Mouse (Mus musculus) neural tube, embryonic 13.5 days (tissue): ENCODE measurements around the gene Cdh13. TPM values are rescaled to one million over a fixed set of nuclear protein-coding genes. Genes with fewer than 3 reads are reported as not detected.

ENCODE experiments used
- ATAC-seq: fragments of 200-750 bp; cut with Nextera tagmentation; 2 replicates; pipeline ENCODE4 v1.8.0; 2017; ENCODE audit warnings: low read depth, mild to moderate bottlenecking, moderate TSS enrichment, moderate library complexity
- H3K27ac ChIP-seq: fragments of 300-500 bp; sonication (generic); replicated peaks from 2 replicates; pipeline ENCODE4 v1.5.1; 2015; ENCODE audit warnings: moderate library complexity, mild to moderate bottlenecking, inconsistent platforms
- H3K27me3 ChIP-seq: fragments of 300-500 bp; sonication (generic); 2 replicates; pipeline ENCODE4 v1.6.1; 2015; ENCODE audit warnings: mild to moderate bottlenecking, inconsistent platforms
- H3K36me3 ChIP-seq: fragments of 300-500 bp; sonication (generic); 2 replicates; pipeline ENCODE4 v1.6.1; 2015; ENCODE audit warnings: mild to moderate bottlenecking, inconsistent platforms
- H3K4me1 ChIP-seq: fragments of 300-500 bp; sonication (generic); replicated peaks from 2 replicates; pipeline ENCODE4 v1.6.1; 2015; ENCODE audit warnings: inconsistent platforms
- H3K4me2 ChIP-seq: fragments of 300-500 bp; sonication (generic); 2 replicates; pipeline ENCODE4 v1.6.1; 2015; ENCODE audit warnings: inconsistent platforms, mild to moderate bottlenecking, moderate library complexity
- H3K4me3 ChIP-seq: fragments of 300-500 bp; sonication (generic); 2 replicates; pipeline ENCODE4 v1.5.1; 2015; ENCODE audit warnings: mild to moderate bottlenecking, inconsistent platforms
- H3K9ac ChIP-seq: fragments of 300-500 bp; sonication (generic); 2 replicates; pipeline ENCODE4 v1.6.1; 2015; ENCODE audit warnings: moderate library complexity, mild to moderate bottlenecking, inconsistent platforms
- H3K9me3 ChIP-seq: fragments of 300-500 bp; sonication (generic); 2 replicates; pipeline ENCODE4 v1.6.1; 2016; ENCODE audit warnings: inconsistent platforms
- WGBS: fragments of 180-500 bp; shearing (Covaris S2); methylation state at CpG from one replicate; pipeline ENCODE4 v1.1.7; 2015; 5-methylcytosine and 5-hydroxymethylcytosine counted together
- polyA plus RNA-seq: library from polyadenylated mRNA; unstranded; fragments of >200 nt; fragmentation: Nextera tagmentation; extraction: Ambion mirVana; gene quantifications from 2 replicates; pipeline ENCODE4 v1.2.1, GENCODE M21; 2015

Cdh13 gene
- polyA plus RNA-seq, 1 experiment from 2014 or later, result 69.8 TPM

DNA sequence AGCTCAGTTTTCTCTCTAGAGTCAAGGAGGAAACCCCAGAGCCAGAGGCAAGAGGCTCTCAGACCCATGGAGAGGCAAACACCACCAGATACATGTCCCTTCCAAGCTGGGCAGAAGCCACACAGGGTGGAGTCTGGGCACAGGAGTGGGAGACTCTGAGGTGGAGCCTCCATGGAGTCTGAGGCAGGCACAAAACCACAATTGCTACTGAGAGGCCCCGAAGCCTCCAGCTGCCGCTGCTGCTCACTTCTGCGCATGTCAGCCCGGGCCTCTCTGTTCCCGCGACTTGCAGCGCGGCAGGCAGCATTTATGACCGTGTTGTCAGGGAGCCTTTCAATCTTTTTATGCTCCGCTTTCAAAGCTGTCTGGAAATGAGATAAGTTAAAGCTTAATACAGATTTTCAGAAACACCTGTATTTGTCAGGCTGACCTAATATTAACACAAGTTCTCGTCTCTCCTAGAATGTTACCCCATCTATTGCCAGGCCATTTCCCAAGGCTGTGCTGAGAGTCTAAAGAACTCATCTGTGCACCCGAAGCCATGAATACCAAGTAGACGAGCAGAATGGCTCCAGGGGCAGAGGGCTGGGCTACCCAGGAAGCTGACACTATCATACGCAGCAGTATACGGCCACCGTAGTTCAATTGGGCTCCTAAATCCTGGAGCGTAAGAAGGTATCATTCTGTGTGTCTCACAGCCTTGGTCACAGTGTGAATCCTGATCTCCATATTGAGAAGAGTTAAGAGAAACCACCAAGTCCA is 30.1 kb downstream of the Cdh13 start:
- Histone ChIP-seq H3K4me2 (peak overlapping the region; percentile 45), H3K9me3 (no peaks in the 10 kb centered on the region), H3K27me3 (0 out of 2 replicates have a peak, but pooled peaks cover 3% of the 10 kb centered on the region), H3K36me3 (no peaks in the 10 kb centered on the region), H3K9ac (peak overlapping the region; percentile 55), H3K4me1 (peaks cover 59% of the 10 kb centered on the region), H3K27ac (peak overlapping the region; percentile 84), H3K4me3 (0 out of 2 replicates have a peak overlapping the region, but pooled peaks have one; percentile 3)
- ATAC-seq, result peak; percentile 76
- WGBS, result 14% methylated on average over 17 of the region's 17 CpGs

DNA sequence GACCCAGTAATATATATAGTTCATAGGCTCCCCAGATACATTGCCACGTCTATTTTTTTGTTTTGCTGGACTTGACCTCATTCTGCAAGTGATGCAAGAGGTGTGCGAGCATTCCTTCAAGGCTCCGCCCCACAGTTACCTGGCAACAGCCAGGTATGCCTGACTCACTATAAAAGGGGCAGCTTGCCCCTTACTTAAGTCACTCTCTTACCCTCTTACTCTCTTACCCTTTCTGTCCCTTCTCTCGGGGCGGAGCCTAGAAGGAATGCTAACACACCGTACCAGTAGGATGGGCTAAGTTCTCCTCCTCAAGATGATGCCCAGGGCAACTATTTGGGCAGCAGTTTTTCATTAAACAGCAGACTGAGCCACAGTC is 30.6 kb downstream of the Cdh13 start:
- H3K4me1 ChIP-seq, result peaks cover 53% of the 10 kb centered on the region
- peak overlapping the region; percentile 45 for H3K4me2 ChIP-seq
- H3K27ac ChIP-seq, result peak overlapping the region; percentile 84
- H3K9me3 ChIP-seq, result no peaks in the 10 kb centered on the region
- no peak overlapping the region for H3K4me3 ChIP-seq
- no peaks in the 10 kb centered on the region for H3K36me3 ChIP-seq
- H3K9ac ChIP-seq, result peak overlapping the region; percentile 51; the same call in 1 of the 2 replicates
- 0 out of 2 replicates have a peak, but pooled peaks cover 3% of the 10 kb centered on the region for H3K27me3 ChIP-seq
- no peak for ATAC-seq
- WGBS, result 84% methylated on average over 6 of the region's 6 CpGs

GRCm38 (mm10) chr8:118314932-118315331 is 31.4 kb downstream of the Cdh13 start:
- Histone ChIP-seq H3K4me1 (peaks cover 46% of the 10 kb centered on the region), H3K4me2 (no peak overlapping the region), H3K36me3 (no peaks in the 10 kb centered on the region), H3K4me3 (no peak overlapping the region), H3K27me3 (0 out of 2 replicates have a peak, but pooled peaks cover 3% of the 10 kb centered on the region), H3K9me3 (no peaks in the 10 kb centered on the region), H3K27ac (no peak overlapping the region), H3K9ac (no peak overlapping the region)
- WGBS, result 91% methylated on average over 7 of the region's 7 CpGs
- ATAC-seq, result no peak

GRCm38 (mm10) chr8:118316440-118316839 is 32.9 kb downstream of the Cdh13 start:
- Histone ChIP-seq H3K36me3 (no peaks in the 10 kb centered on the region), H3K27me3 (0 out of 2 replicates have a peak, but pooled peaks cover 3% of the 10 kb centered on the region), H3K4me3 (no peak overlapping the region), H3K9me3 (no peaks in the 10 kb centered on the region), H3K27ac (no peak overlapping the region; the same call in 1 of the 2 replicates), H3K9ac (no peak overlapping the region), H3K4me1 (peaks cover 37% of the 10 kb centered on the region), H3K4me2 (no peak overlapping the region)
- WGBS, result 70% methylated on average over 12 of the region's 12 CpGs
- ATAC-seq, result no peak

DNA sequence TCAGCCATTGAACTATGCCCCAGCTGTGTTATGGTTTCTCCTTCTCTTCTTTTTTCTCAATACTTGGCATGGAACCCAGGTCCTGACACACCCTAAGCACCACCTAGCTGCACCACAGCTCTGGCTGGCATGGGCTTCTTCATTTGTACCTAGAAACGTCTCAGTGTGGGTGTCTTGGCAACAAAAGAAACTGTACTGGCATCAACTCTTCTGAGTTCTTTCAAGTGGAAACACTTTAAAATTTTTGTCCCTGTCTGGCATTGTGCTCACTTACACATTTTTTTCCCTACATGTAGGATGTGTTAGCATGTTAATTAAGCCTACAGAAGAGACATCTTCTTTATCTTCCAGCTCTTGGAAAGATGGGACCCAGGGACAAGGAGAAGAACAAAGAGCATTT is 37.0 kb downstream of the Cdh13 start:
- H3K4me2 ChIP-seq, result no peak overlapping the region
- H3K27ac ChIP-seq, result no peak overlapping the region
- no peak for ATAC-seq
- no peak overlapping the region for H3K9ac ChIP-seq
- H3K4me1 ChIP-seq, result peaks cover 7% of the 10 kb centered on the region
- H3K36me3 ChIP-seq, result no peaks in the 10 kb centered on the region
- H3K27me3 ChIP-seq, result no peaks in the 10 kb centered on the region
- H3K4me3 ChIP-seq, result no peak overlapping the region
- no peaks in the 10 kb centered on the region for H3K9me3 ChIP-seq
- 79% methylated on average over 1 of the region's 1 CpGs for WGBS

DNA sequence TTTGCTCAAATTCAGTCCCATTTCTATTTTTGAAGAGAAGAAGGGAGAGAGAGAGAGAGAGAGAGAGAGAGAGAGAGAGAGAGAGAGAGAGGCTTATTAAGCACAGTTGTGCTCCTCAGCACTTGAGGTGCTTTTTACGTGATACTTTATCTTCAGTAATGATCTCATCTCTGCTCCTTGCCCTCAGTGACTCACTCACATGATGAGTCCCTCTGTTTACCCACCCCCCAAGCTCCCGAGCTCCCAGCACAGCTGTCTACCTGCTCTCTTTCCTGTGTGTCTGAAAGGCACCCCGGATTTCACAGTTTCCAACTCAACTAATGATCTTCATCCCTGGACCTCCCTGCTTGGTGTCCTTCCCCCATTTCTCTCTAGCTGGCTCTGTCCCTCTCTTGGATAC is 39.9 kb downstream of the Cdh13 start:
- Histone ChIP-seq H3K9me3 (no peaks in the 10 kb centered on the region), H3K4me3 (no peak overlapping the region), H3K27ac (no peak overlapping the region), H3K36me3 (no peaks in the 10 kb centered on the region), H3K27me3 (no peaks in the 10 kb centered on the region), H3K9ac (no peak overlapping the region), H3K4me1 (no peaks in the 10 kb centered on the region), H3K4me2 (no peak overlapping the region)
- WGBS, result 74% methylated on average over 3 of the region's 3 CpGs
- no peak for ATAC-seq

- no peaks in the 10 kb centered on the region for H3K9me3 ChIP-seq
- no peaks in the 10 kb centered on the region for H3K36me3 ChIP-seq
- H3K9ac ChIP-seq, result no peak overlapping the region
- no peak for ATAC-seq
- H3K27ac ChIP-seq, result no peak overlapping the region
- no peak overlapping the region for H3K4me3 ChIP-seq
- peaks cover 9% of the 10 kb centered on the region; the same call in 1 of the 2 replicates for H3K4me1 ChIP-seq
- no peak overlapping the region for H3K4me2 ChIP-seq
- no peaks in the 10 kb centered on the region for H3K27me3 ChIP-seq
- WGBS, result 78% methylated on average over 7 of the region's 7 CpGs
These were observed 51.4 kb downstream of the Cdh13 start for GRCm38 (mm10) chr8:118334933-118335332.

- Histone ChIP-seq H3K27ac (no peak overlapping the region), H3K27me3 (no peaks in the 10 kb centered on the region), H3K4me3 (no peak overlapping the region), H3K9ac (no peak overlapping the region), H3K4me2 (no peak overlapping the region), H3K9me3 (no peaks in the 10 kb centered on the region), H3K36me3 (no peaks in the 10 kb centered on the region), H3K4me1 (peaks cover 25% of the 10 kb centered on the region)
- WGBS, result 50% methylated on average over 3 of the region's 3 CpGs
- ATAC-seq, result no peak
These were observed 56.2 kb downstream of the Cdh13 start for GRCm38 (mm10) chr8:118339711-118340110.

DNA sequence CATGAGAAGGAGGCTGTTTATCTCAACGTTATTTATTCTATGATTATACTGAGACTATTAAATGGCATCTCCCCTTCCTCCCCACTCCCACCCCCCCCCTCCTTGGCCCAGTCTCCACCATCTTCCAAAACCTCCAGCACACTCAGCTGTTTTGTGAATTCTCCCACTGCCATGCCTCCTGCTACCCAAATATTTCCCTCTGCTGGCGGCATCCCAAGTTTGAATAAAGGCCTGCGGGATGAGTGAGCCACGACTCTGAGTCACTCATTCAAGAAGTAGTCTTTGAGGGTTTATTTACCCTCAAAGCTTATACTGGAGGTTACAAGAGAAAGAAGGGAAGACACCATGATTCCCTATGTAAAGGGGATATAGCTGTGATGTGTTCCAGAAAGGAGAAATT is 59.7 kb downstream of the Cdh13 start:
- Histone ChIP-seq H3K9ac (no peak overlapping the region), H3K36me3 (no peaks in the 10 kb centered on the region), H3K4me3 (no peak overlapping the region), H3K27me3 (no peaks in the 10 kb centered on the region), H3K27ac (no peak overlapping the region), H3K4me1 (peaks cover 25% of the 10 kb centered on the region), H3K9me3 (no peaks in the 10 kb centered on the region), H3K4me2 (no peak overlapping the region)
- 57% methylated on average over 4 of the region's 4 CpGs for WGBS
- ATAC-seq, result no peak

DNA sequence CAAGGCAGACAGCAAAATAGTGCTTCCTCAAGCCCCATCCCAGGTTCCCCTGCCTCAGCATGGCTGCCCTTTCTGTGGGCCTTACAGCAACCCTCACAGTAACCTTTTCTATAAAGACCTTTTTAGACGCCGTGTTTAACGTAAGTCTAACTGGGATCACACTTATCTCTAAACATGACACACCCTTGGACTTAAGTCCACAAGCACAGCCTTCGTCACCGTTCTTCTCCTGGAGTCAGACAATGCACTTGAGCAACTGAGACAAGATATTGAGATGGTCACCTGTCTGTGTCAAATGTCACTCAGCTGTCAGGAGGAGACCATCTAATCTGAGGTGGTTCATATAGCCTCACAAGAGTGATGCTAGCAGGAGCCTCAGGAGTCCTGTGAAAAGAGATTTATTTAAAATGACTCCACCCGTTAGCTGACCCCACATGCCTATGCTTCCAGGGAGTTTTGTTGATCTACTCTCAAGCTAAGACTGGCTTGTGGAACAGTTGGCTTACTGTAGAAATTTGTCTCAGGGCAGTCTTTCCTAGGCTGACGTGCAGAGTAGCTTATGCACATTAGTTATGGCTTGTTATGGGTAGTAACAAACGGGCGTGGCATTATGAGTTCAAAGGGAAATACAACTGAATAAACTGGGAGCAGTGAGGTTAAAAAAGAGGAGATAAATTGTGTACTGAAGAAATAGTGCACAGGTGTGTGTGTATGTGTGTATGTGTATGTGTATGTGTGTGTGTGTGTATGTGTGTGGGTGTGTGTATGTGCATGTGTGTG is 65.4 kb downstream of the Cdh13 start:
- Histone ChIP-seq H3K4me2 (no peak overlapping the region), H3K9ac (no peak overlapping the region), H3K4me3 (no peak overlapping the region), H3K9me3 (no peaks in the 10 kb centered on the region), H3K4me1 (no peaks in the 10 kb centered on the region), H3K27me3 (no peaks in the 10 kb centered on the region), H3K27ac (no peak overlapping the region), H3K36me3 (no peaks in the 10 kb centered on the region)
- whole genome bisulfite sequencing, result 89% methylated on average over 9 of the region's 9 CpGs
- no peak for ATAC-seq

DNA sequence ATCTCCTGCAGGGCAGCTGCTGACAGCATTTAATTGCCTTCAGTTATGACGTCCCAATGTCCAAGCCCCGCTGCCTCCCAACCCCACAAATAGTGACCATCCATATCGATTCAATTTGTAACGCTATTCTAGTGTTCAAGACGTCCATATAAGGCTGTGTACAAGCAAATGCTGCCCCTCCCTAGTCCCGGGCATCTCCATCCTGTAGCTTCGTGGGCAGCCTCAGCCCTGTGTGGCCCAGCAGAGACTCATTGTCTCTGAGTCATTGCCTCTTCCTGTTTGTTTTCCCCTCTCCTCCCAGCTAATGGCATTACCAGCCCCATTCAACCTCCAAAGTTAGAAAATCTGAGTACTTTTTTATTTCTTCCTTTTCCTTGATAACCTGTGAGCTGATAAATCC is 66.6 kb downstream of the Cdh13 start:
- Histone ChIP-seq H3K9ac (no peak overlapping the region), H3K4me1 (peaks cover 7% of the 10 kb centered on the region), H3K4me3 (no peak overlapping the region), H3K4me2 (no peak overlapping the region), H3K27me3 (no peaks in the 10 kb centered on the region), H3K9me3 (no peaks in the 10 kb centered on the region), H3K36me3 (no peaks in the 10 kb centered on the region), H3K27ac (no peak overlapping the region)
- ATAC-seq, result no peak
- 44% methylated on average over 7 of the region's 7 CpGs for WGBS

- Histone ChIP-seq H3K4me2 (no peak overlapping the region), H3K27me3 (no peaks in the 10 kb centered on the region), H3K4me3 (no peak overlapping the region), H3K9me3 (no peaks in the 10 kb centered on the region), H3K4me1 (peaks cover 17% of the 10 kb centered on the region), H3K9ac (no peak overlapping the region), H3K27ac (no peak overlapping the region), H3K36me3 (no peaks in the 10 kb centered on the region)
- ATAC-seq, result no peak
- WGBS, result 84% methylated on average over 4 of the region's 4 CpGs
These were observed 69.5 kb downstream of the Cdh13 start for GRCm38 (mm10) chr8:118353022-118353421.
